Mouse (Mus musculus) spleen, adult 2 months (tissue): Measurements from ENCODE around the gene Gm10644.

Source experiments
- CTCF ChIP-seq: fragments of 200-500 bp; IDR thresholded peaks from 2 replicates; pipeline ENCODE4 v1.5.1; 2011; ENCODE audit warnings: mild to moderate bottlenecking, inconsistent platforms; ENCODE audit not compliant: insufficient read depth, insufficient read length, insufficient replicate concordance; ENCODE audit errors: extremely low read depth
- POLR2A ChIP-seq: fragments of 200-500 bp; IDR thresholded peaks from 2 replicates; pipeline ENCODE4 v1.6.1; 2011; ENCODE audit warnings: low read depth, low read length, inconsistent platforms

DNA sequence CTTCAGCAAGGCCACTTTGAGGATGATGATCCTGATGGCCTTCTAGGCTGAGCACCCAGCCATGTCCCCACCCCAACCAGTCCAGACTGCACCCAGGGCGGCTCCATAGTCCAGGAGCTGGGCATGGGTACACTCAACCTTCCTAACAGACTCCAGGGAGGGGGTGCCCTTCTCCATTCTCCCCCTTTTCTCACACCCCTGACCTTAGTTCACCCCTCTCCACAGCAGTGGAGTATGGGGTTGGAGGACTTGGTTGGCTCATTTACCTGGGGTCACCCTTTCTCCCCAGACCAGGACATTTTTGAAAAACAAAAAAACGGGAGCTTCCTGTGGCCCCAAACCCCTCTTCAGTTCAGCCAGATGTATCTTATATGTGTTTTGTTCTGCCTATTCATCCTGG, 44.8 kb upstream of the Gm10644 start:
- TF ChIP-seq CTCF (no peak), POLR2A (no peak)
